Mouse (Mus musculus): ENCODE results near the gene Acp4. TPM values are rescaled to one million over a fixed set of nuclear protein-coding genes. Genes with fewer than 3 reads are reported as not detected.
"Not testable (repeated sequence)": the region's sequence is repeated elsewhere in the genome, so short reads cannot be mapped to it uniquely, and the experiment has no call there.

The Acp4 gene
- total RNA-seq, 4 experiments from 2014 or later: not detected

DNA sequence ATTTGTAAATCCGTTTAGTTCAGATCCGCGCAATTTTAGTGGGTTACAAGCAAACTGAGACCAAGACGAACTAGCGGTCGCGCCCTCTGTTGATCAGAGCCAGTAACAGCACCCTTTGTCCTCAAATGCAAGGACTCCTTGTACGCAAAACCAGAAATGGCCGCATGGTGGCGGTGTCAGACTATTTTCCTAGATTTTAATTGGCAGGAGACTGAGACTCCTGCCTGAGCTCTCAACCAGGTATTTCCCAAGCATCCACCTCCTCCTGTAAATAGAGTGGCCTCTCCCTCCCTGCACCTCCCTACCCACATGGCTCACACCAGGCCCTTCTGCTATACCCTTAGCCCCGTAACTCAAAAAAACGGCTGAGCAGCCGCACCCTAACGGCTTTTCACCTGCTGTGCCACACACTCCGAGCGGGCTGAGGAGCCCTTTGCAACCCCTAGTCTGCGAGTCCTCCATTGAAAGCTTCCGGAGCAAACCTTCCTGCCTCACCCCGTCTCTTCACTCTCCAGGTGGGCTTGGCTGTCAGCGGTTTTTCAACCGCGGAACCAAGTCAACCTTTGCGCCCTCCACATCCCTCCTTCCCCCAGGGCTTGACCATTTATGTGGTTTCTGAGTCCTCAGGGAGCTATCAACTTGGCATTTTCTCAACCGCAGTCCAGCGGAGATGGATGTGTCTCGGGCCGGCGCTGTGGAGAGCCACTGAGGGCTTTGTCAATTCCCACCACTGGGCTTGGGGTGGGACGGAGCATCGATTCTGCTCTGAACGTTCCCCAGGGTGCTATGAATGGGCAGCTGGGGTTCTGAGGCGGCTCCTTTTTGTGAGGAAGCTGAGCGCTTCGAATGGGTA lies 5.8 kb upstream of the Acp4 start:
- DNase-seq (ENCODE audit: low spot score in 2 of 2): peak; percentile 87

GRCm38 (mm10) chr7:44261147-44261546 lies 4.0 kb upstream of the Acp4 start, which contains the start of gene Gm15517:
Gm15517 (plus strand) TSS chr7:44261447.
- DNase-seq (ENCODE audit: low spot score in 2 of 2): no peak

- no peak for DNase-seq (ENCODE audit: low spot score in 2 of 2)
These were observed 3.2 kb upstream of the Acp4 start for GRCm38 (mm10) chr7:44260410-44260809.

DNA sequence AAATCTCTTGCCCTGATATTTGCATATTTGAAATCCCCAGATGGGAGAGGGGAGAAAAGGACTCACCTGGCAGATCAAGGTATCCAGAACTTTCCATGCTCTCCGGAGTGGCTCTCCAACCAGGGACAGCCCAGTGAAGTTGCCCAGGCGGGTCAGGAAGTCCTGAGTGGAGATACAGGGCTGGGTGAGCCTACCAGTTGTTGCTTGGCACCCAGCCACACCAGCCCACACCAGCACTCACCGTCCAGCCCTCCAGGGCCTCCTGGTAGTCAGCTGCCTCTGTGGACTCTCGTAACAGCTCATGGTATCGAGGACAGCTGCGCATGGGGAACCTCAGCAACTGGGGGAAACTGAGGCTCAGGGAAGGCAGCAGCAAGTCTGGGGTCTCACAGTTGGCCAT lies 2.2 kb downstream of the Acp4 start:
- DNase-seq (ENCODE audit: low spot score in 2 of 2): no peak

GRCm38 (mm10) chr7:44253023-44253616 lies 4.1 kb downstream of the Acp4 start:
- no peak for DNase-seq (ENCODE audit: low spot score in 2 of 2)

DNA sequence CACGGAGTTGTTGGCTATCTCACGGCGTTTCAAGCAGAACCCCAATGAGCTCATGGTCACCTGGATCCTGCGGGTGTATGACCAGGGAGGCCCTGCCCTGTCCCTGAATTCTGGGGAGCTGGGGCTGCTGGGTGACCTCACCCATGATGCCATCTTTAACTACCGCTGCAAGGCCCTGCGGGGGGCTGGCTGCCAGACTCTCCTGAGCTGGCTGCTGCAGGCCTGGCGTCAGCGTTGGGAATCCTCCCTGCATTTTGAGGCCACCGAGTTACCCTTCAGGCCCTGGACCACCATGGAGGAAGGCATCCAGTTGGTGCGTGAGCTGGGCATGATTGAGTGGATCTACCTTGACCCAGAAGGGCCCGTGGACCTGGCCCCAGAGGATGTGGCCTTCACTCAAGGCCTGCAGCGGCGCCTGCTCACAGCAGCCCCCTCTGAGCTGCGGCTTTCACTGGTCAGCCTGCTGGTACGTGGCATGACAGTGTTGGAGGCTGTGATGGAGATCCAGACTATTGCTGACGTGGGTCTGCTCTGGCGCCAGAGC lies 6.4 kb downstream of the Acp4 start:
- DNase-seq (ENCODE audit: low spot score in 2 of 2): not testable (repeated sequence)

DNA sequence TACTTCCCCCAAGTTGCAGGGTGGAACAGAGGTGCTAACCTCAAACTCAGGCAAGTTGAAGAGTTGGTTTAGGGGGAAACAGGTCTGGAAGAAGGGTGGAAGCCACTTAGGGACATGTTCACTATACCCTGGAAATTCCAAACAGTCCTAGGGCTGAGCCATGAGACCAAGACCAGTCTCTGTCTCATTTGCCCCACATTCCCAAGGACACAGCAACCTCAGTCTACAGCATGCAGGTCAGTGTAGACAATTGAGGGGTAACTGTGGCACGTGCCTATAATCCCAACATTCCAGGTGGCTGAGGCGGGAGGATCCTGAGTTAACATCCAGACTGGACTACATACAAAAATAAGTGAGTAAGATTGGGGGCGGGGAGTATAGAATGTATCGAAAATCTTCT lies 7.9 kb downstream of the Acp4 start:
- no peak for DNase-seq (ENCODE audit: low spot score in 2 of 2)

- DNase-seq (ENCODE audit: low spot score in 2 of 2): no peak
These were observed 9.2 kb downstream of the Acp4 start for GRCm38 (mm10) chr7:44247971-44248370.

DNA sequence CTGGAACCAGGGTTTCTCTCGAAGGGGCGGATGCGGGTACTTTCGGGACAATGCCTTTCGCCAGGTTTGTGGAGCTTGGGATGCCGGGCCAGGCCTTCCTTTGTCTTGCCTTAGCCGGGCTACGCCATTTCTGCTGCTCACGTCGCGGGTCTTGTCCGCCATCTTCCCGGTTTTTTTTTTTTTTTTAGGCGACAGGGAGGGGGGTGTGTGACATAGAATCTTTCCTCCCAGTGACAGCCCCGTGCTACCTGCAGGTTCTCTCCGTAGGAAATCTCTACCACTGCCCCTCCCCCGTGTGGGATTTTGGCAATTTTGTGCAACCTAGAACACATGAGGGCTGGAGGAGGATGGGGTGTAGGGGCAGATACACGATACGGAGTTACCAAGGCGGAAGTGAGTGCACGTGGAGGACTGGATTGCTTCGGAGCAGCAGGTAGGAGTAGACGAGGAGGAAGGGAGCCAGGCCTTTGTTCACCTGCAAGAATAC lies 10.2 kb downstream of the Acp4 start:
- DNase-seq (ENCODE audit: low spot score in 2 of 2): no peak

GRCm38 (mm10) chr7:44246055-44246983 lies 10.9 kb downstream of the Acp4 start, which contains the start of the genes 1700028J19Rik and 2410002F23Rik:
1700028J19Rik (minus strand) TSS chr7:44246695.
2410002F23Rik (plus strand) TSS chr7:44246722.
- DNase-seq (ENCODE audit: low spot score in 2 of 2): peak; percentile 85 to 86

DNA sequence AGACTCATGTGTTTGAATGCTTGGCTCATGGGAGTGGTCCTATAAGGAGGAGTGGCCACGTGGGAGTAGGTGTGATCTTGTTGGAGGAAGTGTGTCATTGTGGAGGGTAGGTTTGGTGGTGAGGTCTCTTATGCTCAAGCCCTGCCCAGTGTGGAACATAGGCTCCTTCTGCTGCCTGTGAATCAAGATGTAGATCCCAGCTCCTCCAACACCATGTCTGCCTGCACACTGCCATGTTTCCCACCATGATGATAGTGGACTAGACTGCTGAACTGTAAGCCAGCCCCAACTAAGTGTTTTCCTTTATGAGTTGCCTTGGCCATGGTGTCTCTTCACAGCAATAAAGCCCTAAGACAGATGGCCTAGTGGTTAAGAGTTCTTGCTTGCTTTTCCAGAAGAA lies 13.1 kb downstream of the Acp4 start:
- no peak for DNase-seq (ENCODE audit: low spot score in 2 of 2)

DNA sequence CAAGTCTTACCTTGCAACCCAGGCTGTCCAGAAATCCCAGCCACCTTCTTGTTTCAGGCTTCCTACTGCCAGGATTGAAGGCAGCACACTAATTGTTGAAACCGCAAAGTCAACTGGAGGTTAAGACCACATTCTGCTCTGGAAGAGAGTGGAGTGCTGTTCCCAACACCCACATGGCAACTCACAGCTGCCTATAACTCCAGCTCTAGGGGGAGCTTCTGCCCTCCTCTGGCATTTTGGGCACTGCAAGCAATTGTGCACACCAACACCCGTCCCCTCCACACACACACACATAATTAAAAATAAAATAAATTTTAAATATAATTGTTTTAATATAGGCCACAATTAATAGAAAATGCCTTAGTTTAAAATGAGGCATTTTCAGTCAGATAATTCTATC lies 16.0 kb downstream of the Acp4 start:
- no peak for DNase-seq (ENCODE audit: low spot score in 2 of 2)

- no peak for DNase-seq (ENCODE audit: low spot score in 2 of 2)
These were observed 16.5 kb downstream of the Acp4 start for GRCm38 (mm10) chr7:44240712-44241111.

DNA sequence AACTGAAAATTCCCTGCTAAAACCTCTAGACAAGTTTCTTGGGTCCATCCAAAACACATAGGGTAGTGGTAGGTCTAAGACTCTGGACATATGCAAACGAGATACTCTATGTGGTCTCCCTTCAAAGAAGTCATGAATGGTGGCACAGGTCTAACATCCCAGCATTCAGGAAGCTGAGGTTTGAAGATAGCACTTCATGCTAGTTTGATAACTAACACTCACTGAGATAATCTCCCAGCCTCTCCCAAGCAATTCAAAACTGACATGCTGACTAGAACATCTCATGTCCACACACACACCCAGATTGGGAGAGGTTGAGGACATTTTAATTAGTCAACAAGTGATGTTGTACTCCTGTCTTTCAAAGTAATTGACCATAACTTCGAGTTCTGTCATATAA lies 17.3 kb downstream of the Acp4 start:
- DNase-seq (ENCODE audit: low spot score in 2 of 2): no peak

DNA sequence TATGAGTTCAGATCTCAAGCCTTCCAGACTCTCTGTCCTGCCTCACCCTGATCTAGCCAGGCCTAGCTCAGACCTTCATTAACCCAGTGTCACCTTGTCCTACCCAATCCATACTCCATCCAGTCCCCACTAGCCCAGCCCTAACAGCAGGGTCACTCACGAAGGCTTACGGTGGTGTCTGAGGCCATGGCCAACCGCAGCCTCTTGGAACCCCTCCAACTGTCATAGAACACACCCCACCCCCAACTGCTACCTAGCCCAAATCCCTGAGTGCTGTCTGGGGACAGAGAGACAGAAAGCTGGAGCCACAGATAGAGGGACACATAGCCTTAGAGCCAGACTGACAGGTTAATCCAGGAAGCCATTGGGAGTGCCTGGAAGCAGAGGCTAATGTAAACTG lies 21.3 kb downstream of the Acp4 start, which contains the start of gene Gm36864:
Gene Gm36864, plus strand, starts transcription at position 269 of the 400 bp plus-strand sequence.
- DNase-seq (ENCODE audit: low spot score in 2 of 2): no peak

GRCm38 (mm10) chr7:44225076-44225475 lies 32.1 kb downstream of the Acp4 start, which contains the start of gene Klk1:
Klk1 (plus strand) TSS chr7:44225360.
- no peak for DNase-seq (ENCODE audit: low spot score in 2 of 2)

DNA sequence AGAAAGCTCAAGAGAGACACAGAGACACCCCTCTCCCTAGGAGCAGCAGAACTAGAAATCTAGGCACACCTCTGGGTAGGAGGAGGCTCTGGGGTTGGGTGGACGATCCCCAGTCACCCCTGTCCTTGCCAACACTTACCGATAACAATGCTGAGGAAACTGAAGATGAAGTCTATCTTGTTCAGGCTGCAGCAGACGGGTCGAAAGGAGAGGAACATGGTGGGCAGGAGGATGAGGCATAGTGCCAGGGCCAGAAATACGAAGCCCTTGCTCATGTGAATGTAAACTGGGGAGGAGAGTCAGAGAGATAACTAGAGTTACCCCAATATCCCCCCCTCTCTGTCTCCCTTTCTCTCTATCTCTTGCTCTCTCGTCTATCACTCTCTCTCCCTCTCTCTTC lies 34.8 kb downstream of the Acp4 start:
- DNase-seq (ENCODE audit: low spot score in 2 of 2): not testable (repeated sequence)

- DNase-seq (ENCODE audit: low spot score in 2 of 2): not testable (repeated sequence)
These were observed 35.6 kb downstream of the Acp4 start for GRCm38 (mm10) chr7:44221601-44222000.

DNA sequence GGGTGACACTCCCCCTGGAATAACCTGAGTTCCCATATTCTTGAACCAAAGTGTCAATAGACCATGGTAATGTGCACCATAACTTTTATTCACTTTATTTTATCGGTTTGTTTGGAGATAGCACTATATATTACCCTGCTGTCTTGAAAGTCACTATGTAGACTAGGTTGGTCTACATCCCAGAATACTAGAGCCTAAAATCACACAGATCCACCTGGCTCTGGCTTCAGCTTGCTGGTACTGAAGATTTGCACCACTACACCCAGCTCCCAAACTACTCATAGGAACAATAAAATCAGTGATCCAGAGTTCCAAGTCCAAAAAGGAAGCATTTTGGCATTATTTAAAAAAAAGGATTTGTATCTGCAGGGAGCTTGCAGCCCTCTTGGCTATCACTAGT lies 41.5 kb downstream of the Acp4 start, which contains the start of gene Klk1b5:
Gene Klk1b5, plus strand, starts transcription at position 301 of the 400 bp plus-strand sequence.
- DNase-seq (ENCODE audit: low spot score in 2 of 2): no peak

- no peak for DNase-seq (ENCODE audit: low spot score in 2 of 2)
These were observed 48.9 kb downstream of the Acp4 start for GRCm38 (mm10) chr7:44208307-44208706.

GRCm38 (mm10) chr7:44207135-44207534 lies 50.0 kb downstream of the Acp4 start, which contains the start of gene Klk1b4:
Klk1b4 (plus strand) TSS chr7:44207435.
- not testable (repeated sequence) for DNase-seq (ENCODE audit: low spot score in 2 of 2)

Measured in gastrocnemius, adult 8-10 months (tissue).